Mouse (Mus musculus) cerebellum, postnatal 36 days (tissue): ENCODE measurements around the gene Sema5a.

Experiments used
- DNase-seq, 2 experiments: peaks; one replicate each; pipeline ENCODE4 v3.0.0; 2021 to 2022; ENCODE audit warnings: mixed read lengths in 2 of 2

The Sema5a gene

DNA sequence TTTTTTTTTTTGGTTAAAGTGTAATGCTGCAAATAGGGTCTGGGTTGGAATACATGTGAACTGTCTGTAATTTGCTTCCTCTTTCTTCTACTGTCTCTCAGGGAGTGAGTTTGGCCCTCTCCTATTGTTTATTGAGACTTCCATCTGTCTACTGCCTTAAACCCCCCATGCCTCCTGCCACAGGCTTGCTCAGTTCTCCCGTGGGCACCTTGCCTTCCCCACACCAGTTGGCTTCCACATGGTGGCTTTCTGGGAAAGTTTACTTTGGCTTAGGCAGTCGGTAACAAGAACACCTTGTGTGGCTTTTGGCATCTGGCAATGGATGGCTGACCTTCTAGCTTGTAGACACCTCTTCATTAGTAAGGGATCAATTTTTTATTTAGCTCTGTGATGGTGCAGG, 10.2 kb downstream of the Sema5a start:
- DNase-seq: no peak

DNA sequence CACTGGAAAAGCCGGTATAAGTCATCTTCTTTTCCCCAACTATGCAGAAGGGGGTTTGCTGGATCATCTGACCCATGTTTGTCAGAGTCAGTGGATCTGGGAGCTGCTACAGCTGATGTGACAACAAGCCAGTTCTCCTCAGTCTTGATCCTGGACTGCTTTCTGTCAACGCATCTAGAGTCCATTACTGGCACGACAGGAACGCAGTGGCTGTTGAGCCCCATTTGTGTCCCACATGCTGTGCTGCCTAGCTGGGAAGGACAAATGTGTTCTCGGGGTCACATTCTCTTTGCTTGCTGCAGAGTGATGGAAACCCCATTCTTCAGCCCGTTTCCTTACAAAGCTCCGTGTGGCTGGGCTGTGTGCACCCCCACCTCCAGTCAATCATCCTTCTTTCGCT, 12.7 kb downstream of the Sema5a start:
- no peak for DNase-seq

- peak; percentile 50 to 64 for DNase-seq
These were observed 13.3 kb downstream of the Sema5a start for GRCm38 (mm10) chr15:32257886-32258319.

GRCm38 (mm10) chr15:32259362-32260096, 14.9 kb downstream of the Sema5a start:
- DNase-seq: no peak

GRCm38 (mm10) chr15:32260942-32261341, 16.3 kb downstream of the Sema5a start:
- no peak for DNase-seq

- no peak for DNase-seq
These were observed 19.0 kb downstream of the Sema5a start for GRCm38 (mm10) chr15:32263651-32264050.

GRCm38 (mm10) chr15:32264822-32265377, 20.3 kb downstream of the Sema5a start:
- DNase-seq: no peak

- DNase-seq: peak; percentile 45 to 51
These were observed 20.8 kb downstream of the Sema5a start for GRCm38 (mm10) chr15:32265378-32265934.

DNA sequence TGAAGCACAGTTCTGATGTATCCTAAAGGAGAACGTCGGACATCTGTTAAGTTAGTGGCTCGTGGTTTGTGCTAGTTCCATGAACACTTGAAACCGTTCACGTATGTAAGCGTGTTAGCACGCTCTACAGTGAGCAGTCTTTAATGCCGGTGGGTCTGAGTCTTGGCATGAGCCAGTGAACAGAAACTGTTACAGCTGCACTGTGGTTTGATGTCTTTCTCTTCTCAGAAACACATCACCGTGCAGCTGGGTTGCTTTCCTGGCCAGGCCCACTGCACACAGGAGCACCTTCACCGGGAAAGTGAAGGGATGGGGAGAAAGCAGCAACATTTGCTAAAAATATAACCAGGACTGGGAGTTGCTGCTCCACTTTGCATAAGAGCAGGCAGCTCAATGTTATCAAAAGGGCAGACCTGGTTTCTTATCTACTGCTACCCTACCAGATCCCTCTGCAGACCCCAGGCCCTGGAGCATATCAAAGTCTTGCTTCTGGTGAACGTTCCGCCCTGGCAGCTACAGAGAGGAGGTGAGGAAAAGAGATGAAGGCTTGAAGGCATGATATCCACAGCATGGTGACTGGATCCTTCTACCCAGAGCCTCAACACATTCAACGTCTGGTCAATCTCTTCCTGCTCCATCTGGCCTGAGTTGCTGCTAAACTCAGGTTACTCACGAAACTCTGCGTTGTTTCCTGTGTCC, 21.7 kb downstream of the Sema5a start:
- DNase-seq: no peak

DNA sequence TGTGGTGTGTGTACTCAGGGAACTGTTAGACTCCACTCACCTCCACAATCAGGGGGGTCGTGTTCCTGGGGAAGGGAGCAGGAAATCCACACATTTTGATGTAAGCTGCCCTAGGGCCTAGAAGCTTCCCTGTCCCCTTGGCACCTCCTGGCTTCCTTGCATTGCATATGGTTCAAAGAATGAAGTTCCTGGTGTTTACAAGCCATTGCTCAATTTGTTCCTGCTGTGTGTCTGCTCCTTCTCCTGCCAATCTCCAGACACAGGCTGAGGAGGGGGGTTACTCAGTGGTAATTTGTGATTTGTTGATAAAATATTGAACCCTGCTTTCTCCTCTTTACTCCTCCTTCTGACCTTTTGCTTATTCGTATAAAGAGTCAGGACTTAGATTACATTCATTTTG, 25.5 kb downstream of the Sema5a start:
- DNase-seq: no peak

DNA sequence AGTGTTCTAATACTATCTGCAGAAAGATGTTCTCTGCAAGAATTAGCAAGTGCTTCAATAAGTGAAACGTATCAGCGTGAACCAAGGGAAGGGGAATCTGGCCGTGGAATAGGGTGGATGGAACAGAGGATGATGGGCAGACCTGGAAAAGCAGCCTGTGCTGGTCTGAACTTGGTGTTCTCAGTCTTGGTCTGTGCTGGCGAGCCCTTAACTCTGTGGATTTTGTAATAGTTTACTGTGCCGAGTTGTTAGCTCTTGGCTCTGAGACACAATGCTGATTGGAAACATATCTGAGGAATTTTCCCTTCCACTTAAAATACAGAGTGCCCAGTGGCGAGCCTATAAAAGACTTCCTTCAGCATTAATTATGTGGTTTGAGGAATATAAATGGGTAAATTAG, 29.3 kb downstream of the Sema5a start:
- DNase-seq: no peak

DNA sequence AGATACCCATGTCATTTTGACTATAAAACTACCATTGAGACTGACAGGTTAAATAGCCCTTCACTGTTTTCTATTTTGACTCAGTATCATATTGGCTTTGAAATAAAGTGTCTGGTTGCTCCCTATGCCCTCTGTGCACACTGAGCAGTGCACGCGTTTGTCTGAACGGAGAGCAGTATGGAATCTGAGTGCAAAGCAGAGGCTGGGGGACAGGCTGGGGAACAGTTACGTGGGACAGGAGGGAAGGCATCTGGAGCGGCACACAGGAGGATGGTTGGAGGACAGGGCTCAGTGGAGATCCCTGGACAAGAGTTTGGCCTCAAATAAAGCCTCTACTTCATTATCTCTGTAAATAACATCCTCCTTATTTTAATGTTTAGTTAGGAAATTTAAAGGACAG, 30.4 kb downstream of the Sema5a start:
- DNase-seq: no peak

- no peak for DNase-seq
These were observed 34.0 kb downstream of the Sema5a start for GRCm38 (mm10) chr15:32278600-32278999.

GRCm38 (mm10) chr15:32281374-32281773, 36.8 kb downstream of the Sema5a start:
- no peak for DNase-seq

GRCm38 (mm10) chr15:32284688-32285087, 40.1 kb downstream of the Sema5a start:
- no peak for DNase-seq

DNA sequence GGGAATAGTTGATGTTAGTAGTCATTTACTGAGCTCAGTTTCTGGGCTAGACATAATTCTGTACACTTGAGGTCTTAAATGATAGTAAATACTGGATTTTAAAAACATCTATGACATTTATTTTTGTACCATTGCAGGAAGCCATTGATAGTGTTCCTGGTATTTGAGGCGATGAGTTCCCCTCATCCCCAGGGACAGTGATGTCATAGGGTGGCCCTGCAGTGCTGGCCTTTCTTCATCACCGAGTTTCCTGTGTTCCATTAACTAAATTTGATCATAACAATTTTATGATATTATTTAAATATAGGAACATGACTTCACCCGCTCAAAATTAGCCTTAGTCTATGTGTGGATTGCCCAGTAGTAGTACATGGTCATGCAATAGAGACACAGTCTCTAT, 41.7 kb downstream of the Sema5a start:
- DNase-seq: no peak

DNA sequence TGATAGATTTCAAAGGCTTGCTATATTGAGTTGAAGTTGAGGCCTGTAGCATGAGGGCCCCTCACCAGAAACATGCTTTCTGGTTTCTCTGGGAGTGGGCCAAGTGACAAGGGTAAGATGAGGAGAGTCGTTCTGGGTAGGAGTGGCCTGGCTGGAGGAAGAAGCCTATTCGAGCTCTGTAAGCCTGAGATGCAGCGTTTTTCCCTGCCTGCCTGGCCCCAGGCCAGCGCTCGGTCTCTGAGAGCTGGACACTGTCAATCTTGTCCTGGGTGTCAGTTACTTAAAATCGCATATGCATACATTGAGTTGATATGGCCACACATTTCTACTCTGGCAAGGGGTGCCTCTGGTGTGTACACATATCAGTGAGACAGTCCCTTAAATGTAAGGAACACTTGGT, 43.9 kb downstream of the Sema5a start:
- peak; percentile 17 to 19 for DNase-seq

- DNase-seq: no peak
These were observed 46.4 kb downstream of the Sema5a start for GRCm38 (mm10) chr15:32291000-32291399.

GRCm38 (mm10) chr15:32296523-32296922, 51.9 kb downstream of the Sema5a start:
- DNase-seq: no peak

DNA sequence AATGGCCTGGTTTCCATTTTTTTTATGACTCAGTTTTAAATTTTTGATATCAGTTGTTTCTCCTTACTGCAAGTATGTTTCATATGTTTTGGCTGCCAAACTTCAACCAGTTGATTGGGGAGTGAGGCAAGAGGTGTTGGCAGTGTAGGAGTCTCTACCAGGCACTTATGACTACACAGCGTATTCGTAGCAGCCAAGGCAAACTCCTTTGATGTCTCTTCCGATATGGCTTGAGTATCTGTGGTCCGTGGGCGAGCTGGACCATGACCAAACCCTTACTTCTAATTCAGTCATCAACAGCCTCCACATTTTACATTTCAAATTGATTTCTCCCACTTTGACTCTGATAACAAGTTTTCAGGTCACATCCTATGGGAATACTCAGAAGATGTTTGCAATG, 52.7 kb downstream of the Sema5a start:
- no peak for DNase-seq

- no peak for DNase-seq
These were observed 53.9 kb downstream of the Sema5a start for GRCm38 (mm10) chr15:32298525-32298924.

DNA sequence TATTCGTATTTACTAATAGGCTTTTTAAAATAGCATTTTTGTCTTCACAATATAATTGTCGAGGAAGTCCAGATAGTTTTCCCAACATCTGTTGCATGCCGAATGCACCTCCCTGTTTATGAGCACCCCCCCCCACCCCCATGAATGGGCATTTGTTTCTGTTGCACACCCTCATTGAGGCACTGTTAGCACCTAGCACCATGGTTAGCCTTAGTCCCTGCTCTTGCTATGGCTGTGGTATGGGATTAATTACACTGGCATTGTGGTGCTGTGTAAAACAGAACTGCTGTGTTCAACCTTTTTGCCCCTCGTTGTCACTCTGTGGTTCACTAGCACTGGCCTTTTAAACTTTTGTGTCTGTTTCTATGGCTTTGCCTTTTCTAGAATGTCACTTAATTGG, 56.4 kb downstream of the Sema5a start:
- DNase-seq: no peak

GRCm38 (mm10) chr15:32306557-32307243, 62.1 kb downstream of the Sema5a start:
- DNase-seq: no peak
